Mouse (Mus musculus) G1E (cell line): Measurements from ENCODE around the gene Trim39.

Source experiments
- CTCF ChIP-seq: IDR thresholded peaks from 2 replicates; pipeline ENCODE4 v1.5.1; 2012; ENCODE audit warnings: low read depth, low read length, inconsistent platforms, mixed read lengths
- GATA1 ChIP-seq: IDR thresholded peaks from 2 replicates; pipeline ENCODE4 v1.6.1; 2012; ENCODE audit warnings: borderline replicate concordance, low read length, inconsistent platforms, mixed read lengths
- GATA2 ChIP-seq: IDR thresholded peaks from 2 replicates; pipeline ENCODE4 v1.6.1; 2012; ENCODE audit warnings: low read depth, low read length, inconsistent platforms, borderline replicate concordance
- POLR2AphosphoS5 ChIP-seq: IDR thresholded peaks from 2 replicates; pipeline ENCODE4 v1.6.1; 2012; ENCODE audit warnings: low read depth, low read length, inconsistent platforms; ENCODE audit not compliant: insufficient replicate concordance
- TAL1 ChIP-seq: conservative IDR thresholded peaks from 2 replicates; pipeline ENCODE4 v1.6.1; 2012; ENCODE audit warnings: low read depth, low read length, inconsistent platforms, mixed read lengths

DNA sequence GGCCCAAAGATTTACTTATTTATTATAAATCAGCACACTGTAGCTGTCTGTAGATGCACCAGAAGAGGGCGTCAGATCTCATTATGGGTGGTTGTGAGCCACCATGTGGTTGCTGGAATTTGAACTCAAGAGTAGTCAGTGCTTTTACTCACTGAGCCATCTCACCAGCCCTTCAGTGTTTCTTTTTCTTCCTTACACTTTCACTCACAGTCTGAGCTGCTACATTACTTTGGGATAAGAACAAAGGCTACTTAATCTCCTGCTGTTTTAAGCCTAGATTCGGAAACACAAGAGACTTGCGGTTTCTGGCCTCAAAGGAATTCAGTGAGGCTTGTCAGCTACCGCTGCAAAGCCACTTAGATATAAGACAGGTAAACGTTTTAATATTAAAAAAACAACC, 28.0 kb downstream of the Trim39 start:
- no peak for TF ChIP-seq TAL1
- TF ChIP-seq CTCF, result no peak
- no peak for TF ChIP-seq GATA1
- no peak for TF ChIP-seq POLR2AphosphoS5
- no peak for TF ChIP-seq GATA2
